Mouse (Mus musculus) midbrain, embryonic 15.5 days (tissue): ENCODE data around the gene Mrpl11. TPM values are rescaled to one million over a fixed set of nuclear protein-coding genes. Genes with fewer than 3 reads are reported as not detected.
"Not testable (repeated sequence)": the region's sequence is repeated elsewhere in the genome, so short reads cannot be mapped to it uniquely, and the experiment has no call there.

ENCODE experiments used
- ATAC-seq: fragments of 200-750 bp; cut with Nextera tagmentation; replicated peaks from 2 replicates; pipeline ENCODE4 v1.8.0; 2017; ENCODE audit warnings: moderate TSS enrichment
- H3K27ac ChIP-seq: fragments of 300-500 bp; sonication (generic); 2 replicates; pipeline ENCODE4 v1.5.1; 2015; ENCODE audit warnings: mild to moderate bottlenecking, inconsistent platforms
- H3K27me3 ChIP-seq: fragments of 300-500 bp; sonication (generic); replicated peaks from 2 replicates; pipeline ENCODE4 v1.6.1; 2015; ENCODE audit warnings: inconsistent platforms
- H3K36me3 ChIP-seq: fragments of 300-500 bp; sonication (generic); replicated peaks from 2 replicates; pipeline ENCODE4 v1.6.1; 2015; ENCODE audit warnings: inconsistent platforms
- H3K4me1 ChIP-seq: fragments of 300-500 bp; sonication (generic); 2 replicates; pipeline ENCODE4 v1.6.1; 2015; ENCODE audit warnings: inconsistent platforms
- H3K4me2 ChIP-seq: fragments of 300-500 bp; sonication (generic); 2 replicates; pipeline ENCODE4 v1.6.1; 2015; ENCODE audit warnings: inconsistent platforms, mild to moderate bottlenecking, moderate library complexity
- H3K4me3 ChIP-seq: fragments of 300-500 bp; sonication (generic); 2 replicates; pipeline ENCODE4 v1.5.1; 2015; ENCODE audit warnings: mild to moderate bottlenecking, inconsistent platforms
- H3K9ac ChIP-seq: fragments of 300-500 bp; sonication (generic); 2 replicates; pipeline ENCODE4 v1.6.1; 2015; ENCODE audit warnings: mild to moderate bottlenecking, inconsistent platforms
- H3K9me3 ChIP-seq: fragments of 300-500 bp; sonication (generic); 2 replicates; pipeline ENCODE4 v1.6.1; 2016; ENCODE audit warnings: inconsistent platforms
- WGBS: fragments of 180-500 bp; shearing (Covaris S2); methylation state at CpG from one replicate; pipeline ENCODE4 v1.1.7; 2015; ENCODE audit warnings: mixed read lengths; 5-methylcytosine and 5-hydroxymethylcytosine counted together
- polyA plus RNA-seq: library from polyadenylated mRNA; unstranded; fragments of >200 nt; fragmentation: Nextera tagmentation; extraction: Ambion mirVana; gene quantifications from 2 replicates; pipeline ENCODE4 v1.2.1, GENCODE M21; 2015

Gene Mrpl11
- polyA plus RNA-seq, 1 experiment from 2014 or later = 96.4 TPM

- H3K4me1 ChIP-seq = peaks cover 51% of the 10 kb centered on the region
- no peak overlapping the region for H3K27ac ChIP-seq
- H3K4me2 ChIP-seq = peak overlapping the region; percentile 27
- no peak for ATAC-seq
- H3K27me3 ChIP-seq = peaks cover 10% of the 10 kb centered on the region; the same call in 1 of the 2 replicates
- 72% methylated on average over 6 of the region's 6 CpGs for WGBS
- H3K9ac ChIP-seq = no peak overlapping the region; the same call in 1 of the 2 replicates
- H3K36me3 ChIP-seq = no peaks in the 10 kb centered on the region
- no peaks in the 10 kb centered on the region for H3K9me3 ChIP-seq
- H3K4me3 ChIP-seq = no peak overlapping the region
These were observed 37.6 kb downstream of the Mrpl11 start for GRCm38 (mm10) chr19:4999445-5000140.

GRCm38 (mm10) chr19:5001666-5002406 lies 39.9 kb downstream of the Mrpl11 start:
- Histone ChIP-seq H3K4me2 (peak overlapping the region; percentile 83), H3K4me3 (peak overlapping the region; percentile 41), H3K9ac (peak overlapping the region; percentile 67), H3K4me1 (peaks cover 46% of the 10 kb centered on the region), H3K9me3 (no peaks in the 10 kb centered on the region), H3K27ac (peak overlapping the region; percentile 96), H3K27me3 (peaks cover 10% of the 10 kb centered on the region; the same call in 1 of the 2 replicates), H3K36me3 (no peaks in the 10 kb centered on the region)
- under 1% methylated on average over 39 of the region's 39 CpGs for WGBS
- ATAC-seq = peak; percentile 99

DNA sequence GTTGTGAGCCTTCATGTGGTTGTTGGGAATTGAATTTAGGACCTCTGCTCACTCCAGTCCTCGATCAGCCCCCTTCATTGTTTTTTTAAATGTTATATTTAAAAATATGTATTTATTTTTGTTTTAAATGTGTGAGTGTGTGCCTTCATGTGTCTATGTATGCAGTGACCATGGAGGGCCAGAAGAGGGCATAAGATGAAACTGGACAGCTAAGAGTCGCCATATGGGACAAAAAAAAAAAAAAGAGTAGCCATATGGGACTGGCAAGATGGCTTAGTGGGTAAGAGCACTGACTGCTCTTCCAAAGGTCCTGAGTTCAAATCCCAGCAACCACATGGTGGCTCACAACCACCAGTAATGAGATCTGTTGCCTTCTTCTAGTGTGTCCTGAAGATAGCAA lies 41.7 kb downstream of the Mrpl11 start:
- not testable (repeated sequence) for H3K36me3 ChIP-seq, H3K9me3 ChIP-seq, H3K9ac ChIP-seq, H3K4me3 ChIP-seq, H3K4me2 ChIP-seq, H3K27ac ChIP-seq, ATAC-seq
- WGBS = 52% methylated on average over 2 of the region's 2 CpGs
- Histone ChIP-seq H3K4me1 (peaks cover 32% of the 10 kb centered on the region), H3K27me3 (peaks cover 10% of the 10 kb centered on the region; the same call in 1 of the 2 replicates)

- 71% methylated on average over 4 of the region's 4 CpGs for WGBS
These were observed 43.0 kb downstream of the Mrpl11 start for GRCm38 (mm10) chr19:5004925-5005324.

GRCm38 (mm10) chr19:5013138-5013537 lies 51.2 kb downstream of the Mrpl11 start:
- Histone ChIP-seq H3K9me3 (no peaks in the 10 kb centered on the region), H3K36me3 (no peaks in the 10 kb centered on the region), H3K27ac (no peak overlapping the region), H3K27me3 (no peaks in the 10 kb centered on the region), H3K4me1 (peaks cover 5% of the 10 kb centered on the region; the same call in 1 of the 2 replicates), H3K9ac (no peak overlapping the region), H3K4me3 (no peak overlapping the region), H3K4me2 (no peak overlapping the region)
- ATAC-seq = no peak
- 75% methylated on average over 8 of the region's 8 CpGs for WGBS

More at GRCm38 (mm10) chr19:5004925-5005324, 43.0 kb downstream of the Mrpl11 start:
- Histone ChIP-seq H3K4me2 (no peak overlapping the region), H3K36me3 (no peaks in the 10 kb centered on the region), H3K4me3 (no peak overlapping the region), H3K9ac (no peak overlapping the region), H3K4me1 (peaks cover 19% of the 10 kb centered on the region), H3K27me3 (peaks cover 7% of the 10 kb centered on the region; the same call in 1 of the 2 replicates), H3K9me3 (no peaks in the 10 kb centered on the region), H3K27ac (no peak overlapping the region)
- no peak for ATAC-seq

- Histone ChIP-seq H3K27ac (no peak overlapping the region), H3K4me1 (peaks cover 5% of the 10 kb centered on the region; the same call in 1 of the 2 replicates), H3K4me3 (no peak overlapping the region), H3K36me3 (no peaks in the 10 kb centered on the region), H3K27me3 (no peaks in the 10 kb centered on the region), H3K9me3 (no peaks in the 10 kb centered on the region), H3K4me2 (no peak overlapping the region), H3K9ac (no peak overlapping the region)
- ATAC-seq = no peak
- WGBS = 13% methylated on average over 8 of the region's 8 CpGs
These were observed 53.0 kb downstream of the Mrpl11 start for GRCm38 (mm10) chr19:5014961-5015398.

GRCm38 (mm10) chr19:5016221-5016742 lies 54.3 kb downstream of the Mrpl11 start:
- no peaks in the 10 kb centered on the region for H3K9me3 ChIP-seq
- 0 out of 2 replicates have a peak overlapping the region, but pooled peaks have one; percentile 4 for H3K4me2 ChIP-seq
- H3K4me1 ChIP-seq = peaks cover 5% of the 10 kb centered on the region; the same call in 1 of the 2 replicates
- H3K27ac ChIP-seq = no peak overlapping the region
- 42% methylated on average over 10 of the region's 10 CpGs for WGBS
- ATAC-seq = no peak
- no peaks in the 10 kb centered on the region for H3K27me3 ChIP-seq
- no peak overlapping the region for H3K4me3 ChIP-seq
- no peaks in the 10 kb centered on the region for H3K36me3 ChIP-seq
- no peak overlapping the region for H3K9ac ChIP-seq

Other genes with a start within 250 kb of the Mrpl11 start
- 180 and 188 TPM in 2 replicates for gene Rbm4b, start 205.7 kb upstream of the Mrpl11 start, polyA plus RNA-seq
- gene Rbm4, start 168.2 kb upstream of the Mrpl11 start, polyA plus RNA-seq = 98.0 and 98.6 TPM in 2 replicates
- 17.0 and 19.5 TPM in 2 replicates for gene Gm21992, start 150.5 kb upstream of the Mrpl11 start, polyA plus RNA-seq
- gene Rbm14, start 150.5 kb upstream of the Mrpl11 start, polyA plus RNA-seq = 69.3 and 72.8 TPM in 2 replicates
- gene Ccs, start 122.8 kb upstream of the Mrpl11 start, polyA plus RNA-seq = 43.9 and 44.1 TPM in 2 replicates
- 0.74 and 0.83 TPM in 2 replicates for gene Ccdc87, start 122.8 kb upstream of the Mrpl11 start, polyA plus RNA-seq
- 83.0 and 84.3 TPM in 2 replicates for gene Ctsf, start 107.0 kb upstream of the Mrpl11 start, polyA plus RNA-seq
- 2.2 and 2.7 TPM in 2 replicates for gene Actn3, start 84.2 kb upstream of the Mrpl11 start, polyA plus RNA-seq
- 26.1 and 28.8 TPM in 2 replicates for gene Zdhhc24, start 83.5 kb upstream of the Mrpl11 start, polyA plus RNA-seq
- gene Bbs1, start 55.5 kb upstream of the Mrpl11 start, polyA plus RNA-seq = 11.7 and 12.1 TPM in 2 replicates
- 125 TPM in 2 replicates for gene Dpp3, start 33.9 kb upstream of the Mrpl11 start, polyA plus RNA-seq
- gene Peli3, start 19.0 kb upstream of the Mrpl11 start, polyA plus RNA-seq = 14.0 and 14.5 TPM in 2 replicates
- gene Npas4, start 28.2 kb downstream of the Mrpl11 start, polyA plus RNA-seq = 0.49 and 0.67 TPM in 2 replicates
- gene Slc29a2, start 61.7 kb downstream of the Mrpl11 start, polyA plus RNA-seq = 12.2 and 13.6 TPM in 2 replicates
- gene B4gat1, start 76.7 kb downstream of the Mrpl11 start, polyA plus RNA-seq = 78.8 and 80.6 TPM in 2 replicates
- 3.6 and 4.2 TPM in 2 replicates for gene AC124502.3, start 76.7 kb downstream of the Mrpl11 start, polyA plus RNA-seq
- gene Brms1, start 79.2 kb downstream of the Mrpl11 start, polyA plus RNA-seq = 40.0 and 44.4 TPM in 2 replicates
- 0.91 and 1.6 TPM in 2 replicates for gene Rin1, start 88.3 kb downstream of the Mrpl11 start, polyA plus RNA-seq
- 19.7 and 24.2 TPM in 2 replicates for gene Cd248, start 105.9 kb downstream of the Mrpl11 start, polyA plus RNA-seq
- gene Tmem151a, start 123.4 kb downstream of the Mrpl11 start, polyA plus RNA-seq = 20.3 and 21.2 TPM in 2 replicates
- gene Yif1a, start 126.4 kb downstream of the Mrpl11 start, polyA plus RNA-seq = 43.4 and 55.8 TPM in 2 replicates
- gene Cnih2, start 136.4 kb downstream of the Mrpl11 start, polyA plus RNA-seq = 480 and 492 TPM in 2 replicates
- 216 and 233 TPM in 2 replicates for gene Rab1b, start 144.9 kb downstream of the Mrpl11 start, polyA plus RNA-seq
- 76.8 and 78.4 TPM in 2 replicates for gene Klc2, start 156.4 kb downstream of the Mrpl11 start, polyA plus RNA-seq